Mouse (Mus musculus): Measurements from ENCODE around the gene Entpd7.

DNA sequence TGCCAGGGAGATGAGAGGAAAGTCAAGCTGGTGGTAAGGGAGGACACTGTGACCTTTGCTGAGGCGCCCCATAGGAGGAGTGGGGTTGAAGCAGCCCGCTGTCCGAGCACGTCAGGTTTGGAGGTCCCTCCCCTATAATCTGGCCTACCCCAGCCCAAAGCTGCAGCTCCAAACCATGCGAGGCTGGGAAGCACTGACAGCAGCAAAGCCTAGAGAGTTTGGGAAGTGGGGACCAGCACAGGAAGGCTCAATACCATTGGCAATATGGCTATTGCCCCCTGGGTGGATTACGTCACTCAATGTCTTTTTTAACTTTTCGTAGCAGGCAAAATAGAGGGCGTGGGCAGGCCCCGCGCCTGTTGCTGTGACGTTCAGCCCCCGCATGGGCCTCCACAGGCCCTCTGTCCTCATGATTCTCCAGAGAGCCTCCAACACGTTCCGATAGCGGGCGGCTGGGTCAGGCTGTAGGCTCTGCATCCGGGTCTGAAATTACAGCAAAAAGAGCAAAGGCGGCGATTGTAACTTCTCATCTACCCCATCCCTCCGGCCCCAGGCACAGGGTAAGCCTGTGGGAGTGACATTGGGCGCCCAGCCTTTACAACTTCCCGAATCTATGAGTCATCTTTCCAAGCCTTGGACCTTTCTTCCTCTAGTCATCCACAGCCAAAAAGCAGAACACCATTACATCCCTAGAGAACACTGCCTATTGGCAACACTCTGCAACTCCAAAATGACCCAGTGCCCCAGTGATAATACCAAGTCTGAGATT, 22.6 kb upstream of the Entpd7 start:
- no peak for TF ChIP-seq POLR2A (IDR thresholded peaks at IDR 0.05; ENCODE audit: low read depth, low read length)
- TF ChIP-seq CTCF (IDR thresholded peaks at IDR 0.05; ENCODE audit: extremely low read depth, insufficient read length, insufficient replicate concordance, low read depth, low read length), result no peak

All from small intestine, adult 2 months (tissue).